In the genomic region with DNA sequence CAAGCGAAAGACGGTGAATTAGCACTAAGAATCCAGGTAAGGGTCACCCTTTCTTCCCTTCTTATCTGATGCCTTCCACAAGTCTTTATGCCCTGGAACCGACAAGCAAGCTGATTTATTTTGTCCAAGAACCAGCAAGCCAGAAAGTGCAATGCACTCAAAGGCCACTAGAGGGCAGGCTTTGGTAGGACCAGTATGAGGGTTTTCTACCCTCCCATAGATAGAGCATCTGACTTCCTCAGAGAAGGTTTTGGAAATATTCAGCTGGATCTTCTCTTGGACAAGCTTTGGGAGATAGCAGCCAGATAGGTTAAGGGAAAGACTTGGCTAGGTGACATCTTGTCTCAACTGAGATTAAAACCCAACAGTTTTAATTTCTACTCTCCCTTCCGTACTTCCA, we compare ENCODE assay signal across 8 mouse cellular contexts. TPM values are rescaled to one million over a fixed set of nuclear protein-coding genes. Genes with fewer than 3 reads are reported as not detected.
DNase-seq lines count a peak whose midpoint lies in the region; ATAC-seq and TF ChIP-seq lines count a peak whose summit lies in the region.

No protein-coding gene starts in this region.

- peak; percentile 73 for TF ChIP-seq CTCF in cortical plate, adult 2 months (IDR thresholded peaks at IDR 0.05; ENCODE audit: extremely low read depth, insufficient read depth, low read length)
- TF ChIP-seq CTCF in hindbrain, postnatal 0 days (IDR thresholded peaks at IDR 0.05; ENCODE audit: low read depth), result peak; percentile 77

- H3K9ac ChIP-seq in hindbrain, embryonic 11.5 days (ENCODE audit: low read depth, low read length), result no peak overlapping the region
- no peak overlapping the region for H3K9ac ChIP-seq in hindbrain, embryonic 13.5 days
- no peak overlapping the region for H3K9ac ChIP-seq in hindbrain, postnatal 0 days (replicated peaks; ENCODE audit: low read length)

- no peak for TF ChIP-seq POLR2A in cortical plate, adult 2 months (IDR thresholded peaks at IDR 0.05; ENCODE audit: extremely low read depth, insufficient read depth, low read length)

- ATAC-seq in hindbrain, embryonic 11.5 days (ENCODE audit: low FRiP score), result no peak
- ATAC-seq in hindbrain, embryonic 13.5 days (ENCODE audit: low FRiP score), result no peak
- no peak for ATAC-seq in hindbrain, postnatal 0 days

- no peak overlapping the region for H3K4me2 ChIP-seq in hindbrain, embryonic 11.5 days (replicated peaks; ENCODE audit: low read depth, low read length)
- no peak overlapping the region for H3K4me2 ChIP-seq in hindbrain, embryonic 13.5 days
- H3K4me2 ChIP-seq in hindbrain, postnatal 0 days (ENCODE audit: low read depth, low read length), result no peak overlapping the region

- H3K4me1 ChIP-seq in hindbrain, embryonic 11.5 days (replicated peaks; ENCODE audit: control insufficient read depth, insufficient read depth, low read length), result no peaks in the 10 kb centered on the region
- H3K4me1 ChIP-seq in hindbrain, embryonic 13.5 days (replicated peaks), result no peaks in the 10 kb centered on the region
- H3K4me1 ChIP-seq in cortical plate, adult 2 months (ENCODE audit: control insufficient read depth, insufficient read depth, low read length), result no peaks in the 10 kb centered on the region
- no peaks in the 10 kb centered on the region for H3K4me1 ChIP-seq in hindbrain, postnatal 0 days (ENCODE audit: insufficient read depth, low read length)
- peaks cover 7% of the 10 kb centered on the region; the same call in 1 of the 2 replicates for H3K4me1 ChIP-seq in limb, embryonic 10.5 days

- H3K9me3 ChIP-seq in hindbrain, embryonic 11.5 days (ENCODE audit: control insufficient read depth, low read length), result no peaks in the 10 kb centered on the region
- no peaks in the 10 kb centered on the region for H3K9me3 ChIP-seq in hindbrain, embryonic 13.5 days
- no peaks in the 10 kb centered on the region for H3K9me3 ChIP-seq in hindbrain, postnatal 0 days (ENCODE audit: low read length)
- H3K9me3 ChIP-seq in limb, embryonic 10.5 days (replicated peaks), result no peaks in the 10 kb centered on the region

- WGBS in hindbrain, embryonic 11.5 days, result 30% methylated on average over 4 of the region's 4 CpGs
- WGBS in hindbrain, embryonic 13.5 days, result 36% methylated on average over 4 of the region's 4 CpGs
- 42% methylated on average over 4 of the region's 4 CpGs for WGBS in hindbrain, postnatal 0 days
- WGBS in limb, embryonic 10.5 days, result 32% methylated on average over 4 of the region's 4 CpGs

- no peak overlapping the region for H3K4me3 ChIP-seq in hindbrain, embryonic 11.5 days (ENCODE audit: low read depth, low read length)
- no peak overlapping the region for H3K4me3 ChIP-seq in hindbrain, embryonic 13.5 days
- H3K4me3 ChIP-seq in cortical plate, adult 2 months (ENCODE audit: insufficient read depth, low read length), result no peak overlapping the region
- H3K4me3 ChIP-seq in hindbrain, postnatal 0 days (ENCODE audit: low read length), result no peak overlapping the region
- H3K4me3 ChIP-seq in limb, embryonic 10.5 days, result no peak overlapping the region

- peak; percentile 80 for DNase-seq in hindbrain, embryonic 11.5 days (ENCODE audit: low spot score)
- peak; percentile 59 for DNase-seq in MN1 (ENCODE audit: low spot score)
- DNase-seq in hindbrain, postnatal 0 days (ENCODE audit: low spot score), result peak; percentile 76
- DNase-seq in limb, embryonic 10.5 days (ENCODE audit: low spot score), result peak; percentile 71
- peak; percentile 74 for DNase-seq in retina, postnatal 1 day
- DNase-seq in urinary bladder, postnatal 25 days (ENCODE audit: low spot score), result peak; percentile 57

- H3K36me3 ChIP-seq in hindbrain, embryonic 11.5 days (ENCODE audit: control insufficient read depth, insufficient read depth, low read length), result no peaks in the 10 kb centered on the region
- no peaks in the 10 kb centered on the region for H3K36me3 ChIP-seq in hindbrain, embryonic 13.5 days
- H3K36me3 ChIP-seq in hindbrain, postnatal 0 days (ENCODE audit: insufficient read depth, low read length), result no peaks in the 10 kb centered on the region
- H3K36me3 ChIP-seq in limb, embryonic 10.5 days, result no peaks in the 10 kb centered on the region

- no peaks in the 10 kb centered on the region for H3K27me3 ChIP-seq in hindbrain, embryonic 11.5 days (ENCODE audit: control insufficient read depth, insufficient read depth, low read length)
- H3K27me3 ChIP-seq in hindbrain, embryonic 13.5 days, result no peaks in the 10 kb centered on the region
- H3K27me3 ChIP-seq in hindbrain, postnatal 0 days (ENCODE audit: insufficient read depth, low read length), result no peaks in the 10 kb centered on the region
- 0 out of 2 replicates have a peak, but pooled peaks cover 3% of the 10 kb centered on the region for H3K27me3 ChIP-seq in limb, embryonic 10.5 days (ENCODE audit: low read depth, poor library complexity, severe bottlenecking)

- H3K27ac ChIP-seq in hindbrain, embryonic 11.5 days (ENCODE audit: low read depth, low read length), result no peak overlapping the region
- H3K27ac ChIP-seq in hindbrain, embryonic 13.5 days, result no peak overlapping the region
- no peak overlapping the region for H3K27ac ChIP-seq in cortical plate, adult 2 months (ENCODE audit: insufficient read depth, low read length)
- no peak overlapping the region for H3K27ac ChIP-seq in hindbrain, postnatal 0 days
- H3K27ac ChIP-seq in limb, embryonic 10.5 days, result no peak overlapping the region

RNA-seq across cellular contexts. Expression of a gene that starts 39.9 kb away (rescaled TPM):
- 1.9 and 2.3 TPM in 2 replicates for polyA plus RNA-seq in hindbrain, embryonic 11.5 days (2014; fragmentation: Nextera tagmentation; extraction: Ambion mirVana)
- 0.69 and 0.84 TPM in 2 replicates for polyA plus RNA-seq in hindbrain, embryonic 13.5 days (2015; fragmentation: Nextera tagmentation; extraction: Ambion mirVana)
- 0.76 and 0.79 TPM in 2 replicates for polyA plus RNA-seq in cortical plate, adult 2 months (2012; rRNA removed)
- total RNA-seq in hindbrain, postnatal 0 days (2014; rRNA removed), result 0.78 and 1.5 TPM in 2 replicates
- 0.32 and 0.34 TPM in 2 replicates for polyA plus RNA-seq in hindbrain, postnatal 0 days (2015; fragmentation: Nextera tagmentation; extraction: Ambion mirVana)
- polyA plus RNA-seq in limb, embryonic 10.5 days (2016; fragmentation: Nextera tagmentation; extraction: Ambion mirVana), result 1.8 and 1.9 TPM in 2 replicates
